Mouse (Mus musculus) forebrain, embryonic 16.5 days (tissue): ENCODE measurements around the gene Cfap100. TPM values are rescaled to one million over a fixed set of nuclear protein-coding genes. Genes with fewer than 3 reads are reported as not detected.
A peak's percentile ranks its signal among the peaks of the same experiment; 100 is the strongest.

Experiments used
- ATAC-seq: fragments of 200-750 bp; cut with Nextera tagmentation; 2 replicates; pipeline ENCODE4 v1.8.0; 2017; ENCODE audit warnings: mild to moderate bottlenecking, moderate library complexity
- H3K27ac ChIP-seq: fragments of 300-500 bp; sonication (generic); 2 replicates; pipeline ENCODE4 v1.5.1; 2014; ENCODE audit warnings: low read length, control low read depth
- H3K27me3 ChIP-seq: fragments of 300-500 bp; sonication (generic); replicated peaks from 2 replicates; pipeline ENCODE4 v1.6.1; 2014; ENCODE audit warnings: low read length; ENCODE audit not compliant: control insufficient read depth, insufficient read depth
- H3K36me3 ChIP-seq: fragments of 300-500 bp; sonication (generic); 2 replicates; pipeline ENCODE4 v1.6.1; 2014; ENCODE audit not compliant: control insufficient read depth, insufficient read depth
- H3K4me1 ChIP-seq: fragments of 300-500 bp; sonication (generic); replicated peaks from 2 replicates; pipeline ENCODE4 v1.6.1; 2014; ENCODE audit warnings: low read length; ENCODE audit not compliant: control insufficient read depth, insufficient read depth
- H3K4me2 ChIP-seq: fragments of 300-500 bp; sonication (generic); 2 replicates; pipeline ENCODE4 v1.6.1; 2014; ENCODE audit warnings: mild to moderate bottlenecking, low read length, control low read depth
- H3K4me3 ChIP-seq: fragments of 300-500 bp; sonication (generic); replicated peaks from 2 replicates; pipeline ENCODE4 v1.5.1; 2014; ENCODE audit warnings: mild to moderate bottlenecking, low read length, control low read depth
- H3K9ac ChIP-seq: fragments of 300-500 bp; sonication (generic); replicated peaks from 2 replicates; pipeline ENCODE4 v1.6.1; 2014; ENCODE audit warnings: low read depth, low read length, control low read depth
- H3K9me3 ChIP-seq: fragments of 300-500 bp; sonication (generic); 2 replicates; pipeline ENCODE4 v1.6.1; 2016; ENCODE audit warnings: low read length; ENCODE audit not compliant: control insufficient read depth
- WGBS: fragments of 180-500 bp; shearing (Covaris S2); extraction: QIAGEN DNeasy Blood & Tissue Kit; methylation state at CpG from one replicate; pipeline ENCODE4 v1.1.7; 2014; 5-methylcytosine and 5-hydroxymethylcytosine counted together
- polyA plus RNA-seq: library from polyadenylated mRNA; unstranded; fragments of >200 nt; fragmentation: Nextera tagmentation; extraction: Ambion mirVana; gene quantifications from 2 replicates; pipeline ENCODE4 v1.2.1, GENCODE M21; 2015

Cfap100 gene
- polyA plus RNA-seq, 1 experiment from 2014 or later: 5.4 TPM

- Histone ChIP-seq H3K36me3 (no peaks in the 10 kb centered on the region), H3K4me2 (peak overlapping the region; percentile 100), H3K4me1 (peaks cover 19% of the 10 kb centered on the region), H3K9me3 (no peaks in the 10 kb centered on the region), H3K4me3 (peak overlapping the region; percentile 65), H3K9ac (peak overlapping the region; percentile 67), H3K27me3 (peaks cover 12% of the 10 kb centered on the region), H3K27ac (peak overlapping the region; percentile 33; the same call in 1 of the 2 replicates)
- ATAC-seq: no peak; the same call in 1 of the 2 replicates
- WGBS: under 1% methylated on average over 38 of the region's 38 CpGs
Observed at GRCm38 (mm10) chr6:90462841-90463227, 34.2 kb upstream of the Cfap100 start.

GRCm38 (mm10) chr6:90462181-90462706 is 33.6 kb upstream of the Cfap100 start, which contains the start of gene Klf15:
TSS of gene Klf15 (plus strand) at chr6:90462576.
- under 1% methylated on average over 63 of the region's 70 CpGs for WGBS
- ATAC-seq: peak; percentile 58
- no peaks in the 10 kb centered on the region for H3K9me3 ChIP-seq
- peaks cover 12% of the 10 kb centered on the region for H3K27me3 ChIP-seq
- H3K4me1 ChIP-seq: peaks cover 19% of the 10 kb centered on the region
- no peaks in the 10 kb centered on the region for H3K36me3 ChIP-seq
- peak within 1 kb of the TSS; percentile 33; the same call in 1 of the 2 replicates for H3K27ac ChIP-seq
- peak within 1 kb of the TSS; percentile 100 for H3K4me2 ChIP-seq
- peak within 1 kb of the TSS; percentile 67 for H3K9ac ChIP-seq
- peak within 1 kb of the TSS; percentile 65 for H3K4me3 ChIP-seq

GRCm38 (mm10) chr6:90461771-90462170 is 33.2 kb upstream of the Cfap100 start:
- peak overlapping the region; percentile 65 for H3K4me3 ChIP-seq
- H3K36me3 ChIP-seq: no peaks in the 10 kb centered on the region
- H3K27ac ChIP-seq: no peak overlapping the region
- H3K4me1 ChIP-seq: peaks cover 19% of the 10 kb centered on the region
- WGBS: 14% methylated on average over 12 of the region's 12 CpGs
- peaks cover 12% of the 10 kb centered on the region for H3K27me3 ChIP-seq
- ATAC-seq: no peak
- peak overlapping the region; percentile 67; the same call in 1 of the 2 replicates for H3K9ac ChIP-seq
- H3K9me3 ChIP-seq: no peaks in the 10 kb centered on the region
- peak overlapping the region; percentile 100 for H3K4me2 ChIP-seq

- no peak overlapping the region for H3K9ac ChIP-seq
- H3K4me2 ChIP-seq: no peak overlapping the region
- no peaks in the 10 kb centered on the region for H3K9me3 ChIP-seq
- peaks cover 12% of the 10 kb centered on the region for H3K27me3 ChIP-seq
- WGBS: 54% methylated on average over 2 of the region's 2 CpGs
- H3K4me1 ChIP-seq: peaks cover 19% of the 10 kb centered on the region
- no peaks in the 10 kb centered on the region for H3K36me3 ChIP-seq
- ATAC-seq: no peak
- no peak overlapping the region for H3K4me3 ChIP-seq
- H3K27ac ChIP-seq: no peak overlapping the region
Observed at GRCm38 (mm10) chr6:90461181-90461580, 32.6 kb upstream of the Cfap100 start.

GRCm38 (mm10) chr6:90457421-90457820 is 28.8 kb upstream of the Cfap100 start:
- 77% methylated on average over 2 of the region's 2 CpGs for WGBS
- Histone ChIP-seq H3K9ac (no peak overlapping the region), H3K27me3 (peaks cover 9% of the 10 kb centered on the region), H3K27ac (no peak overlapping the region), H3K9me3 (no peaks in the 10 kb centered on the region), H3K4me1 (peaks cover 6% of the 10 kb centered on the region; the same call in 1 of the 2 replicates), H3K36me3 (no peaks in the 10 kb centered on the region), H3K4me2 (no peak overlapping the region), H3K4me3 (no peak overlapping the region)
- ATAC-seq: no peak

- no peaks in the 10 kb centered on the region for H3K9me3 ChIP-seq
- H3K36me3 ChIP-seq: no peaks in the 10 kb centered on the region
- no peaks in the 10 kb centered on the region for H3K4me1 ChIP-seq
- 75% methylated on average over 5 of the region's 5 CpGs for WGBS
- no peak overlapping the region for H3K9ac ChIP-seq
- H3K4me3 ChIP-seq: no peak overlapping the region
- H3K27me3 ChIP-seq: no peaks in the 10 kb centered on the region
- ATAC-seq: no peak
- no peak overlapping the region for H3K4me2 ChIP-seq
- no peak overlapping the region for H3K27ac ChIP-seq
Observed at GRCm38 (mm10) chr6:90453751-90454150, 25.2 kb upstream of the Cfap100 start.

- H3K4me1 ChIP-seq: no peaks in the 10 kb centered on the region
- H3K27ac ChIP-seq: no peak overlapping the region
- ATAC-seq: no peak
- no peak overlapping the region for H3K9ac ChIP-seq
- H3K4me3 ChIP-seq: no peak overlapping the region
- H3K27me3 ChIP-seq: no peaks in the 10 kb centered on the region
- H3K9me3 ChIP-seq: no peaks in the 10 kb centered on the region
- H3K36me3 ChIP-seq: no peaks in the 10 kb centered on the region
- no peak overlapping the region for H3K4me2 ChIP-seq
Observed at GRCm38 (mm10) chr6:90452603-90453002, 24.0 kb upstream of the Cfap100 start.

- no peak for ATAC-seq
- H3K27me3 ChIP-seq: no peaks in the 10 kb centered on the region
- H3K27ac ChIP-seq: no peak overlapping the region
- no peaks in the 10 kb centered on the region for H3K36me3 ChIP-seq
- H3K9ac ChIP-seq: no peak overlapping the region
- WGBS: 93% methylated on average over 5 of the region's 5 CpGs
- H3K4me3 ChIP-seq: no peak overlapping the region
- peaks cover 5% of the 10 kb centered on the region; the same call in 1 of the 2 replicates for H3K4me1 ChIP-seq
- H3K4me2 ChIP-seq: no peak overlapping the region
- H3K9me3 ChIP-seq: no peaks in the 10 kb centered on the region
Observed at GRCm38 (mm10) chr6:90451512-90451911, 22.9 kb upstream of the Cfap100 start.

- Histone ChIP-seq H3K4me3 (no peak overlapping the region), H3K36me3 (no peaks in the 10 kb centered on the region), H3K9me3 (no peaks in the 10 kb centered on the region), H3K9ac (no peak overlapping the region), H3K27ac (no peak overlapping the region), H3K27me3 (no peaks in the 10 kb centered on the region), H3K4me2 (no peak overlapping the region), H3K4me1 (peaks cover 5% of the 10 kb centered on the region; the same call in 1 of the 2 replicates)
- ATAC-seq: peak; percentile 47; the same call in 1 of the 2 replicates
- WGBS: 56% methylated on average over 5 of the region's 5 CpGs
Observed at GRCm38 (mm10) chr6:90450697-90451096, 22.1 kb upstream of the Cfap100 start.
